Mouse (Mus musculus) T-cell, adult 66 days (primary cell): Measurements from ENCODE around the gene Tsnaxip1. TPM values are rescaled to one million over a fixed set of nuclear protein-coding genes. Genes with fewer than 3 reads are reported as not detected.

ENCODE experiments used
- total RNA-seq, 2 experiments: library from RNA; stranded (reverse); gene quantifications; 3 replicates in 1 of 2; 4 replicates in 1 of 2; pipeline ENCODE4 v1.2.4; 2023

Tsnaxip1 gene
- total RNA-seq: not detected

GRCm38 (mm10) chr8:105826861-105827848 lies at the start of gene Tsnaxip1, which contains the start of gene Ranbp10:
Gene Tsnaxip1 (plus strand): TSS chr8:105827731.
Gene Ranbp10 (minus strand): TSS chr8:105827350.

GRCm38 (mm10) chr8:105853178-105853577 lies 25.6 kb downstream of the Tsnaxip1 start, which contains the start of gene Cenpt:
Gene Cenpt (minus strand): TSS chr8:105853278.

GRCm38 (mm10) chr8:105854715-105855216 lies 27.2 kb downstream of the Tsnaxip1 start, which contains the start of gene Thap11:
Gene Thap11 (plus strand): TSS chr8:105855132.

GRCm38 (mm10) chr8:105860143-105860981 lies 32.8 kb downstream of the Tsnaxip1 start, which contains the start of gene Nutf2:
Gene Nutf2 (plus strand): TSS chr8:105860580.

GRCm38 (mm10) chr8:105880754-105881520 lies 53.4 kb downstream of the Tsnaxip1 start, which contains the start of gene Edc4:
Gene Edc4 (plus strand): TSS chr8:105880881.

GRCm38 (mm10) chr8:105893339-105893738 lies 65.8 kb downstream of the Tsnaxip1 start, which contains the start of gene Nrn1l:
Gene Nrn1l (plus strand): TSS chr8:105893567.

Other genes starting within 250 kb of the Tsnaxip1 start
- 10 to 100 TPM; 23.8 to 28.0 TPM for gene Ripor1, start 222.5 kb upstream of the Tsnaxip1 start, total RNA-seq
- 100 to 1,000 TPM; 148 to 161 TPM for gene Ctcf, start 191.2 kb upstream of the Tsnaxip1 start, total RNA-seq
- under 1 TPM in 1 of 2 experiments, not detected in 1; 0.99 TPM for gene Agrp, start 190.3 kb upstream of the Tsnaxip1 start, total RNA-seq
- gene Carmil2, start 141.5 kb upstream of the Tsnaxip1 start, total RNA-seq: 100 to 1,000 TPM; 131 to 138 TPM
- gene Acd, start 126.6 kb upstream of the Tsnaxip1 start, total RNA-seq: 10 to 100 TPM; 45.6 to 47.8 TPM
- 10 to 100 TPM in 1 of 2 experiments, 1 to 10 TPM in 1; 4.9 to 11.4 TPM for gene Pard6a, start 126.6 kb upstream of the Tsnaxip1 start, total RNA-seq
- not detected for gene 4933405L10Rik, start 120.1 kb upstream of the Tsnaxip1 start, total RNA-seq
- 1 to 10 TPM; 4.2 to 4.6 TPM for gene Enkd1, start 119.5 kb upstream of the Tsnaxip1 start, total RNA-seq
- gene Gfod2, start 69.1 kb upstream of the Tsnaxip1 start, total RNA-seq: 10 to 100 TPM in 1 of 2 experiments, 1 to 10 TPM in 1; 7.2 to 10.5 TPM
- 10 to 100 TPM; 67.1 to 69.5 TPM for gene Ranbp10, start 381 bp upstream of the Tsnaxip1 start, total RNA-seq
- gene Cenpt, start 25.5 kb downstream of the Tsnaxip1 start, total RNA-seq: 10 to 100 TPM; 21.5 to 22.7 TPM
- gene Thap11, start 27.4 kb downstream of the Tsnaxip1 start, total RNA-seq: 10 to 100 TPM; 23.6 to 24.1 TPM
- gene Nutf2, start 32.8 kb downstream of the Tsnaxip1 start, total RNA-seq: 10 to 100 TPM; 20.8 to 35.3 TPM
- 10 to 100 TPM; 85.5 to 94.7 TPM for gene Edc4, start 53.1 kb downstream of the Tsnaxip1 start, total RNA-seq
- 1 to 10 TPM; 2.3 to 2.5 TPM for gene Nrn1l, start 65.8 kb downstream of the Tsnaxip1 start, total RNA-seq
- gene Pskh1, start 72.7 kb downstream of the Tsnaxip1 start, total RNA-seq: 10 to 100 TPM; 23.2 TPM
- gene Ctrl, start 106.1 kb downstream of the Tsnaxip1 start, total RNA-seq: 1 to 10 TPM in 1 of 2 experiments, not detected in 1; 2.9 TPM
- 100 to 1,000 TPM; 159 to 185 TPM for gene Psmb10, start 110.7 kb downstream of the Tsnaxip1 start, total RNA-seq
- under 1 TPM; 0.41 to 0.56 TPM for gene Lcat, start 115.7 kb downstream of the Tsnaxip1 start, total RNA-seq
- gene Slc12a4, start 138.4 kb downstream of the Tsnaxip1 start, total RNA-seq: 10 to 100 TPM; 13.5 to 17.9 TPM
- gene Dpep3, start 151.7 kb downstream of the Tsnaxip1 start, total RNA-seq: not detected
- 10 to 100 TPM; 16.3 to 19.8 TPM for gene Dus2, start 163.6 kb downstream of the Tsnaxip1 start, total RNA-seq
- gene Dpep2nb, start 178.2 kb downstream of the Tsnaxip1 start, total RNA-seq: not detected
- gene Ddx28, start 184.2 kb downstream of the Tsnaxip1 start, total RNA-seq: 1 to 10 TPM; 8.3 to 9.5 TPM
- gene Nfatc3, start 231.1 kb downstream of the Tsnaxip1 start, total RNA-seq: 100 to 1,000 TPM; 205 to 213 TPM